In the genomic region with DNA sequence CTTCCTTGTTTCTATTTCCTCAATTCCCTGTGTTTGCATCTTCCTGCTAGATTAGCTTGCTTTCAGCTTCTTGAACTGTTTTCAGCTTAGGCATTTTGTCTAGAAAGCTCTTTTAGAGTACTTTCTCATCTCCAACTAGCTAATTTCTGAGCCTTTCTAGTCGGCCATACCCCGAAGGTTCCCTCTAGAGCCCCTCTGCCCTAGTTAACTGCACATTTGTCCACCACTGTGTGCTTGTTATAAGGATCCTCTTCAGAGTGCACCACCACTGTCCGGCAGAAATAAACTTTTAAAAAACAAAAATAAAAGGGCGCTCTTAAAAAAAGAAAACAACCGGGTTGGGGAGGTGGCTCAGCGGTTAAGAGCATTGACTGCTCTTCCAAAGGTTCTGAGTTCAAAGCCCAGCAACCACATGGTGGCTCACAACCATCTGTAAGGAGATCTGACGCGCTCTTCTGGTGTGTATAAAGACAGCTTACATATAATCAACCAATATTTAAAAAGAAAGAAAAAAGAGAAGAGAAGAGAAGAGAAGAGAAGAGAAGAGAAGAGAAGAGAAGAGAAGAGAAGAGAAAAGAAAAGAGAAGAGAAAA, we compare ENCODE assay signal across 9 mouse cellular contexts. TPM values are rescaled to one million over a fixed set of nuclear protein-coding genes. Genes with fewer than 3 reads are reported as not detected.
DNase-seq lines count a peak whose midpoint lies in the region; ATAC-seq and TF ChIP-seq lines count a peak whose summit lies in the region.
"Had no signal": no experiment of that assay in that cellular context is flagged by ENCODE, and none has a peak within 500 bp of the region (broad histone marks: within the 10 kb centered on the region; RNA-seq: fewer than 3 reads in every experiment).

No protein-coding gene starts in this region.

- 13% methylated on average over 8 of the region's 8 CpGs for WGBS in heart, embryonic 14.5 days
- WGBS in hindbrain, embryonic 10.5 days: 17% methylated on average over 8 of the region's 8 CpGs
- WGBS in midbrain, embryonic 11.5 days: 19% methylated on average over 8 of the region's 8 CpGs

- peaks cover 0 to 6% of the 10 kb centered on the region in 2 experiments; a peak in 1 of 4 replicates for H3K4me1 ChIP-seq in heart, embryonic 14.5 days (ENCODE audit: control insufficient read depth in 2 of 2, insufficient read depth in 2 of 2, low read length in 2 of 2)
- H3K4me1 ChIP-seq in ES-Bruce4 (ENCODE audit: control insufficient read depth, insufficient read depth, low read length): no peaks in the 10 kb centered on the region
- H3K4me1 ChIP-seq in hindbrain, embryonic 10.5 days (replicated peaks): peaks cover 8% of the 10 kb centered on the region
- peaks cover 10% of the 10 kb centered on the region; the same call in 1 of the 2 replicates for H3K4me1 ChIP-seq in midbrain, embryonic 11.5 days (ENCODE audit: control insufficient read depth, insufficient read depth, low read length)

- DNase-seq in heart, postnatal 36 days: no peak
- no peak for DNase-seq in hindbrain, embryonic 10.5 days (ENCODE audit: low spot score)
- no peak for DNase-seq in midbrain, embryonic 11.5 days (ENCODE audit: low spot score, missing footprints)
- no peak for DNase-seq in frontal cortex, postnatal 25 days (ENCODE audit: low spot score in 2 of 2)
- no peak for DNase-seq in right cerebral cortex, postnatal 14 days
- no peak for DNase-seq in adrenal gland, adult 2 months

- TF ChIP-seq EP300 in ES-Bruce4 (IDR thresholded peaks at IDR 0.05; ENCODE audit: insufficient read depth, low read depth, low read length): no peak

- no peaks in the 10 kb centered on the region for H3K27me3 ChIP-seq in heart, embryonic 14.5 days (ENCODE audit: control insufficient read depth, insufficient read depth, low read length)
- no peaks in the 10 kb centered on the region for H3K27me3 ChIP-seq in ES-Bruce4 (ENCODE audit: control insufficient read depth, insufficient read depth, low read length, poor library complexity, severe bottlenecking)
- H3K27me3 ChIP-seq in hindbrain, embryonic 10.5 days (ENCODE audit: insufficient read depth, poor library complexity, severe bottlenecking): no peaks in the 10 kb centered on the region
- no peaks in the 10 kb centered on the region for H3K27me3 ChIP-seq in midbrain, embryonic 11.5 days (ENCODE audit: control insufficient read depth, insufficient read depth, low read length)

- peaks cover 21% of the 10 kb centered on the region for H3K36me3 ChIP-seq in heart, embryonic 14.5 days (ENCODE audit: control insufficient read depth, insufficient read depth, low read length)
- H3K36me3 ChIP-seq in ES-Bruce4 (ENCODE audit: control insufficient read depth, insufficient read depth, low read length, poor library complexity, severe bottlenecking): peaks cover 24% of the 10 kb centered on the region
- peaks cover 36% of the 10 kb centered on the region for H3K36me3 ChIP-seq in hindbrain, embryonic 10.5 days
- peaks cover 12% of the 10 kb centered on the region; the same call in 1 of the 2 replicates for H3K36me3 ChIP-seq in midbrain, embryonic 11.5 days (ENCODE audit: control insufficient read depth, insufficient read depth, low read length)

- no peak for ATAC-seq in heart, embryonic 14.5 days (ENCODE audit: insufficient number of reproducible peaks, insufficient read depth, low FRiP score, low read depth)
- no peak for ATAC-seq in midbrain, embryonic 11.5 days (ENCODE audit: low FRiP score)

- TF ChIP-seq CTCF in ES-Bruce4 (IDR thresholded peaks at IDR 0.05; ENCODE audit: low read depth, low read length): no peak

- no peaks in the 10 kb centered on the region for H3K9me3 ChIP-seq in heart, embryonic 14.5 days (ENCODE audit: control insufficient read depth, low read length)
- H3K9me3 ChIP-seq in ES-Bruce4 (replicated peaks; ENCODE audit: control insufficient read depth, insufficient read depth, low read length, poor library complexity, severe bottlenecking): no peaks in the 10 kb centered on the region
- no peaks in the 10 kb centered on the region for H3K9me3 ChIP-seq in hindbrain, embryonic 10.5 days
- H3K9me3 ChIP-seq in midbrain, embryonic 11.5 days (ENCODE audit: control insufficient read depth, low read length): no peaks in the 10 kb centered on the region

- peak overlapping the region; percentile 73 to 74 for H3K4me3 ChIP-seq in heart, embryonic 14.5 days (ENCODE audit: control insufficient read depth in 1 of 2, insufficient read depth in 1 of 2, low read depth in 1 of 2, low read length in 2 of 2)
- peak overlapping the region; percentile 81 for H3K4me3 ChIP-seq in ES-Bruce4 (ENCODE audit: low read depth, low read length)
- peak overlapping the region; percentile 84 for H3K4me3 ChIP-seq in hindbrain, embryonic 10.5 days
- H3K4me3 ChIP-seq in midbrain, embryonic 11.5 days (ENCODE audit: low read depth, low read length): peak overlapping the region; percentile 56

- H3K4me2 ChIP-seq in heart, embryonic 14.5 days (ENCODE audit: low read length): peak overlapping the region; percentile 68
- peak overlapping the region; percentile 46 for H3K4me2 ChIP-seq in midbrain, embryonic 11.5 days

- H3K27ac ChIP-seq in heart, embryonic 14.5 days (replicated peaks in 1 of 2; ENCODE audit: control insufficient read depth in 1 of 2, insufficient read depth in 1 of 2, low read depth in 2 of 2, low read length in 2 of 2): no peak overlapping the region
- H3K27ac ChIP-seq in ES-Bruce4 (ENCODE audit: insufficient read depth, low read length): no peak overlapping the region; the same call in 1 of the 2 replicates
- H3K27ac ChIP-seq in hindbrain, embryonic 10.5 days: peak overlapping the region; percentile 89
- no peak overlapping the region for H3K27ac ChIP-seq in midbrain, embryonic 11.5 days (ENCODE audit: low read depth, low read length)

- TF ChIP-seq POLR2A in ES-Bruce4 (IDR thresholded peaks at IDR 0.05; ENCODE audit: insufficient read depth, low read length): no peak

- H3K9ac ChIP-seq in heart, embryonic 14.5 days (ENCODE audit: low read length): peak overlapping the region; percentile 69
- peak overlapping the region; percentile 89 for H3K9ac ChIP-seq in ES-Bruce4 (ENCODE audit: low read depth, poor library complexity, severe bottlenecking)
- peak overlapping the region; percentile 69 for H3K9ac ChIP-seq in midbrain, embryonic 11.5 days (ENCODE audit: low read length)

- intact Hi-C loops in heart, postnatal 36 days (cut with DNase I): no loop called here

RNA-seq across cellular contexts. Expression of a gene that starts 0.6 kb away (rescaled TPM):
- polyA plus RNA-seq in heart, embryonic 14.5 days (2014; fragmentation: Nextera tagmentation; extraction: Ambion mirVana): 13.6 and 14.7 TPM in 2 replicates
- total RNA-seq in heart, postnatal 36 days (2021): under 1 TPM; 0.11 to 0.33 TPM
- 91.6 and 92.8 TPM in 2 replicates for polyA plus RNA-seq in ES-Bruce4 (2011; ENCODE audit: insufficient read depth, insufficient read length, low read depth, missing spikeins)
- 46.0 and 62.4 TPM in 2 replicates for polyA plus RNA-seq in hindbrain, embryonic 10.5 days (2016; fragmentation: Nextera tagmentation; extraction: Ambion mirVana)
- 49.8 and 53.1 TPM in 2 replicates for polyA plus RNA-seq in midbrain, embryonic 11.5 days (2014; fragmentation: Nextera tagmentation; extraction: Ambion mirVana)
- 1 to 10 TPM; 1.6 to 7.9 TPM for total RNA-seq in adrenal gland, adult 2 months (2021)
- 0.40 and 0.44 TPM in 2 replicates for polyA plus RNA-seq in adrenal gland, adult 2 months (2012; rRNA removed)

RNA-seq across cellular contexts. Expression of a gene that starts 36.1 kb away (rescaled TPM):
- not detected in 2 replicates for polyA plus RNA-seq in heart, embryonic 14.5 days (2014; fragmentation: Nextera tagmentation; extraction: Ambion mirVana)
- total RNA-seq in heart, postnatal 36 days (2021): not detected
- polyA plus RNA-seq in ES-Bruce4 (2011; ENCODE audit: insufficient read depth, insufficient read length, low read depth, missing spikeins): 1.2 TPM in 1 of 2 replicates, not detected in the other
- 0.21 TPM in 1 of 2 replicates, not detected in the other for polyA plus RNA-seq in hindbrain, embryonic 10.5 days (2016; fragmentation: Nextera tagmentation; extraction: Ambion mirVana)
- polyA plus RNA-seq in midbrain, embryonic 11.5 days (2014; fragmentation: Nextera tagmentation; extraction: Ambion mirVana): not detected in 2 replicates
- not detected for total RNA-seq in adrenal gland, adult 2 months (2021)
- polyA plus RNA-seq in adrenal gland, adult 2 months (2012; rRNA removed): not detected in 2 replicates
- total RNA-seq: granulocyte monocyte progenitor cell, adult 5-6 weeks had no signal

RNA-seq across cellular contexts. Expression of a gene that starts 51.9 kb away (rescaled TPM):
- polyA plus RNA-seq in heart, embryonic 14.5 days (2014; fragmentation: Nextera tagmentation; extraction: Ambion mirVana): 14.5 and 14.8 TPM in 2 replicates
- total RNA-seq in heart, postnatal 36 days (2021): 10 to 100 TPM; 64.7 to 65.2 TPM
- 12.4 and 13.3 TPM in 2 replicates for polyA plus RNA-seq in ES-Bruce4 (2011; ENCODE audit: insufficient read depth, insufficient read length, low read depth, missing spikeins)
- polyA plus RNA-seq in hindbrain, embryonic 10.5 days (2016; fragmentation: Nextera tagmentation; extraction: Ambion mirVana): 3.7 and 5.2 TPM in 2 replicates
- 4.3 and 5.2 TPM in 2 replicates for polyA plus RNA-seq in midbrain, embryonic 11.5 days (2014; fragmentation: Nextera tagmentation; extraction: Ambion mirVana)
- 100 to 1,000 TPM; 100 to 105 TPM for total RNA-seq in adrenal gland, adult 2 months (2021)
- polyA plus RNA-seq in adrenal gland, adult 2 months (2012; rRNA removed): 4.8 and 5.4 TPM in 2 replicates

Comparison
In these comparisons a context has a peak if more than half of its experiments do, and no peak if none do; other contexts are left out.
1. RNA of a gene that starts 0.6 kb away (polyA plus RNA-seq): 91.6 to 92.8 TPM in ES-Bruce4, 49.8 to 53.1 TPM in midbrain, embryonic 11.5 days, 46.0 to 62.4 TPM in hindbrain, embryonic 10.5 days and 13.6 to 14.7 TPM in heart, embryonic 14.5 days; 0.40 to 0.44 TPM in adrenal gland, adult 2 months; every median in the first group is over 10 times any median in the second.
2. Peak in every context shown above with its lines, with median percentiles within 50 percentile points of each other: H3K4me3 ChIP-seq and H3K9ac ChIP-seq.